Comparison of ENCODE assay signal across 7 mouse cellular contexts in genomic region chr11:120733521-120733920, GRCm38 (mm10). TPM values are rescaled to one million over a fixed set of nuclear protein-coding genes. Genes with fewer than 3 reads are reported as not detected.
A peak's percentile ranks its signal among the peaks of the same experiment; 100 is the strongest.
DNase-seq lines count a peak whose midpoint lies in the region; ATAC-seq lines count a peak whose summit lies in the region.

No protein-coding gene starts in this region.

- no peak for ATAC-seq in activated CD4-positive, CD25-positive, alpha-beta regulatory T cell, adult 4 months

- DNase-seq in ovary, adult 18-20 months (ENCODE audit: low spot score): peak; percentile 57
- DNase-seq in ovary, postnatal 14 days (ENCODE audit: low spot score): no peak
- peak; percentile 34 for DNase-seq in brain, adult 2 months (ENCODE audit: low read depth, low spot score)
- DNase-seq in lung, adult 18-20 months: peak; percentile 87 to 90
- DNase-seq in urinary bladder, postnatal 14 days (ENCODE audit: low spot score): peak; percentile 82
- no peak for DNase-seq in thymus, postnatal 4 days

RNA-seq across cellular contexts. Expression of gene Cbr2, which starts 1.6 kb away (rescaled TPM):
- polyA plus RNA-seq in activated CD4-positive, CD25-positive, alpha-beta regulatory T cell, adult 4 months (2017; shearing (Covaris generic)): not detected

RNA-seq across cellular contexts. Expression of gene Dcxr, which starts 6.4 kb away (rescaled TPM):
- 10 to 100 TPM; 17.0 to 20.9 TPM for polyA plus RNA-seq in activated CD4-positive, CD25-positive, alpha-beta regulatory T cell, adult 4 months (2017; shearing (Covaris generic))

RNA-seq across cellular contexts. Expression of gene Rac3, which starts 12.3 kb away (rescaled TPM):
- polyA plus RNA-seq in activated CD4-positive, CD25-positive, alpha-beta regulatory T cell, adult 4 months (2017; shearing (Covaris generic)): not detected

RNA-seq across cellular contexts. Expression of gene Lrrc45, which starts 19.8 kb away (rescaled TPM):
- polyA plus RNA-seq in activated CD4-positive, CD25-positive, alpha-beta regulatory T cell, adult 4 months (2017; shearing (Covaris generic)): 10 to 100 TPM; 19.7 to 24.1 TPM

RNA-seq across cellular contexts. Expression of gene Cenpx, which starts 20.0 kb away (rescaled TPM):
- 100 to 1,000 TPM; 163 to 165 TPM for polyA plus RNA-seq in activated CD4-positive, CD25-positive, alpha-beta regulatory T cell, adult 4 months (2017; shearing (Covaris generic))

Comparison
In these comparisons a context has a peak if more than half of its experiments do, and no peak if none do; other contexts are left out.
1. DNase-seq: peak in ovary, adult 18-20 months (single experiment), brain, adult 2 months (single experiment), lung, adult 18-20 months (2 of 2) and urinary bladder, postnatal 14 days (single experiment); none in ovary, postnatal 14 days (single experiment) and thymus, postnatal 4 days (single experiment).